Mouse (Mus musculus) left cerebral cortex, postnatal 4 days (tissue): Measurements from ENCODE around the gene Pip4k2b. TPM values are rescaled to one million over a fixed set of nuclear protein-coding genes. Genes with fewer than 3 reads are reported as not detected.
A peak's percentile ranks its signal among the peaks of the same experiment; 100 is the strongest.
"Not testable (repeated sequence)": the region's sequence is repeated elsewhere in the genome, so short reads cannot be mapped to it uniquely, and the experiment has no call there.

Source experiments
- DNase-seq: peaks from one replicate; pipeline ENCODE4 v3.0.0-alpha.2; 2022
- intact Hi-C: fragments of 180-260 bp; cut with DNase I; formaldehyde crosslinking; loops from one replicate; pipeline ENCODE4 v1.15.1; 2025
- total RNA-seq, 2 experiments: library from RNA; stranded (reverse); gene quantifications; 2 replicates each; pipeline ENCODE4 v1.2.3; 2021

Pip4k2b gene
- total RNA-seq, 2 experiments from 2014 or later: 180 to 185 TPM

GRCm38 (mm10) chr11:97758125-97758524, 13.6 kb upstream of the Pip4k2b start:
- intact Hi-C loops: no loop called here
- DNase-seq: no peak

GRCm38 (mm10) chr11:97753277-97753676, 8.8 kb upstream of the Pip4k2b start:
- intact Hi-C loops: no loop called here
- no peak for DNase-seq

- DNase-seq: no peak
- intact Hi-C loops: no loop called here
Measured at GRCm38 (mm10) chr11:97748496-97748895, 4.0 kb upstream of the Pip4k2b start.

GRCm38 (mm10) chr11:97747773-97748172, 3.3 kb upstream of the Pip4k2b start:
- DNase-seq: no peak
- intact Hi-C loops: no loop called here

GRCm38 (mm10) chr11:97745331-97745721, 822 bp upstream of the Pip4k2b start:
- no peak for DNase-seq
- intact Hi-C loops: no loop called here

- DNase-seq: peak; percentile 100
- intact Hi-C loops: no loop called here
Measured at GRCm38 (mm10) chr11:97744718-97745330, 320 bp upstream of the Pip4k2b start.

- DNase-seq: no peak
- intact Hi-C loops: no loop called here
Measured at GRCm38 (mm10) chr11:97743423-97743822, 1.1 kb downstream of the Pip4k2b start.

- no peak for DNase-seq
- intact Hi-C loops: no loop called here
Measured at GRCm38 (mm10) chr11:97742591-97742990, 1.9 kb downstream of the Pip4k2b start.

GRCm38 (mm10) chr11:97742157-97742556, 2.3 kb downstream of the Pip4k2b start:
- DNase-seq: no peak
- intact Hi-C loops: no loop called here

- intact Hi-C loops: no loop called here
Measured at GRCm38 (mm10) chr11:97740190-97740589, 4.3 kb downstream of the Pip4k2b start.

GRCm38 (mm10) chr11:97739155-97739554, 5.3 kb downstream of the Pip4k2b start:
- intact Hi-C loops: no loop called here
- DNase-seq: no peak

More at GRCm38 (mm10) chr11:97740190-97740589, 4.3 kb downstream of the Pip4k2b start:
- no peak for DNase-seq

GRCm38 (mm10) chr11:97738703-97739102, 5.8 kb downstream of the Pip4k2b start:
- intact Hi-C loops: no loop called here
- no peak for DNase-seq

- intact Hi-C loops: no loop called here
- DNase-seq: no peak
Measured at GRCm38 (mm10) chr11:97737600-97737999, 6.9 kb downstream of the Pip4k2b start.

- no peak for DNase-seq
- intact Hi-C loops: no loop called here
Measured at GRCm38 (mm10) chr11:97736645-97737044, 7.9 kb downstream of the Pip4k2b start.

GRCm38 (mm10) chr11:97734810-97735209, 9.7 kb downstream of the Pip4k2b start:
- intact Hi-C loops, DNase-seq: not testable (repeated sequence)

- DNase-seq: no peak
- intact Hi-C loops: no loop called here
Measured at GRCm38 (mm10) chr11:97733689-97734088, 10.8 kb downstream of the Pip4k2b start.

GRCm38 (mm10) chr11:97728730-97729129, 15.8 kb downstream of the Pip4k2b start:
- intact Hi-C loops: no loop called here
- DNase-seq: no peak

GRCm38 (mm10) chr11:97728311-97728710, 16.2 kb downstream of the Pip4k2b start:
- DNase-seq: no peak
- intact Hi-C loops: no loop called here

- intact Hi-C loops: no loop called here
- DNase-seq: no peak
Measured at GRCm38 (mm10) chr11:97723709-97724108, 20.8 kb downstream of the Pip4k2b start.

GRCm38 (mm10) chr11:97721338-97721737, 23.2 kb downstream of the Pip4k2b start:
- DNase-seq: no peak
- intact Hi-C loops: no loop called here

GRCm38 (mm10) chr11:97719041-97719440, 25.5 kb downstream of the Pip4k2b start:
- DNase-seq: no peak
- intact Hi-C loops: no loop called here

GRCm38 (mm10) chr11:97718281-97718860, 26.1 kb downstream of the Pip4k2b start:
- DNase-seq: no peak
- intact Hi-C loops: no loop called here
